Mouse (Mus musculus): ENCODE results near the gene Camta1. TPM values are rescaled to one million over a fixed set of nuclear protein-coding genes. Genes with fewer than 3 reads are reported as not detected.

Gene Camta1
- total RNA-seq, 2 experiments from 2014 or later: 66.1 to 84.1 TPM

DNA sequence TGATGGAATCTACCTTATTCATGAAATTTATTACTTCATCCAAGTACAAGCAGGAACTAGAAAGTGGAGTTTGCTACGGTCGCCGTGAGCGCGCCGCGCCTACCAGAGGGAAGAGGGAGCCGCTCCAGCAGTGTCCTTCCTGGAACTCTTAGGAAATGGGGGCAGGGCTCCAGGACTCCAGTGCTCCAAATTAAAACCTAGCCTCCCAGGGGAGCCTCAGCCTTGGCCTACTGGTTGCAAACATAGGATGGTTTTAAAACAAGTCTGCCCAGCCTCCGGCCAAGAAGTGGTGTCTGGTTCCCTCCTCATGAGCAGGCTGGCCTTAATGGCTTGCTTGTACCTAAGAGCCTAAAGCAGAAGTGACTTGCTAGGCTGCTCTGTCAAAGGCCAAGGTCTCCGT lies 108.4 kb downstream of the Camta1 start:
- peak; percentile 38 for DNase-seq
- intact Hi-C loops (cut with DNase I; ENCODE audit: low total_unique reads): no loop called here

- intact Hi-C loops (cut with DNase I; ENCODE audit: low total_unique reads): no loop called here
- no peak for DNase-seq
Observed at GRCm38 (mm10) chr4:151752551-151752950, 109.1 kb downstream of the Camta1 start.

- intact Hi-C loops (cut with DNase I; ENCODE audit: low total_unique reads): no loop called here
- DNase-seq: no peak
Observed at GRCm38 (mm10) chr4:151751270-151751945, 110.3 kb downstream of the Camta1 start.

- intact Hi-C loops (cut with DNase I; ENCODE audit: low total_unique reads): no loop called here
- DNase-seq: no peak
Observed at GRCm38 (mm10) chr4:151747723-151748122, 114.0 kb downstream of the Camta1 start.

DNA sequence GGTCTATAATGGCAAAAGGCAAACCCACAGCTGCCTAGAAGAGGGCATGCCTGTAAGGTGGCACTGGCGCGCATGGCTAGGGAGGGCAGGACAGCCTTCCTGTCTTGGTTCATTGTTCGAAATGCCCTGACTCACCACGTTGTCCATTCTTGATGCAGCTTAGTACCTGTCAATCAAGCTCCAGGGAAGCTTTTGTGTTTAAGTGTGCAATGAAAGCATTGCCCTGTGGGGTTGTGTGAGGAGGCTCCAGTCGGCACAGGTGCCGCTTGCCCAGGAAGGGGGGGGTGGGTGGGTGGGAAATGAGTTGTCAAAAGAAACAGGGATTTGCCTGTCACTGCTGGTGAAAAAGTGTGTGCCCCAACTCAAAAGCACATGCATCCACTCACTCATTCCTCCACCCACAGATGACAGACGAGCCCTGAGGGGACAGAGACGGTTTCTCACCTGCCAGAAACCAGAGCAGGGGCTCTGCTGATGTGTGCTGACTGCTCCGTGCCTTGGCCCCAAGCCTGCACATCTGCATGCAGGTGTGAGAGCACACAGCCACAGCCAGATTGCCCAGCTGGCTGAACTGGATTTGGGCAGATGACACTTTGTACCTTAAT lies 115.6 kb downstream of the Camta1 start:
- no peak for DNase-seq
- intact Hi-C loops (cut with DNase I; ENCODE audit: low total_unique reads): no loop called here

- no peak for DNase-seq
- intact Hi-C loops (cut with DNase I; ENCODE audit: low total_unique reads): no loop called here
Observed at GRCm38 (mm10) chr4:151741249-151742137, 120.2 kb downstream of the Camta1 start.

DNA sequence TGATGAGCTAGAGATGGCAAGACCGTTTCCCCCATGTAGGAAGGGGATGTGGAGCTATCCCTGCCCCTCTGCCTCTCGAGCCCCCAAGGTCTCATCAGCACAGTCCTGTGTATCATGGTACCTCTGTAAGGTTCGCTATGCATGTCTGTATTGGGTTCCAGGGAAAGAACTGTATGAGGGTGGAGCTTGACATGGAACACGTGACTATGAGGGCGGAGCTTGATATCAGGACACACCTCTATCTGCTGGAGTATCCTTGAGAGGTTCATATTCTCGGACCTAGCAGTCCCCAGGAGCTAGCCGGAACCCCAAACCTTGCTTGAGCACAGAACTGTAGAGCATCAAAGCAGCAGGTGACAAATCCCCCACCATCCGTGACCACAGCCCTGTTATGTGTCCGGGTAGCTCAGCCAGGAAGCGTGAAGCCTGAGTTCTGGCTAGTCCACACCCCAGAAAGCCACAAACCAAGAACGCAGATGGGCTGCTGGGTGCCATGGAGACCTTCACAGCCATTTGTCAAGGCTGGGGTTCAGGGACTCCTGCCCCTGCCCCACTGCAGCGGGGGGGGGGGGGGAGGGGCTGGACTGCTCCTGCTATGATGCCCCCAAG lies 122.2 kb downstream of the Camta1 start:
- no peak for DNase-seq
- intact Hi-C loops (cut with DNase I; ENCODE audit: low total_unique reads): no loop called here

GRCm38 (mm10) chr4:151738875-151739274 lies 122.8 kb downstream of the Camta1 start:
- intact Hi-C loops (cut with DNase I; ENCODE audit: low total_unique reads): no loop called here
- DNase-seq: no peak

DNA sequence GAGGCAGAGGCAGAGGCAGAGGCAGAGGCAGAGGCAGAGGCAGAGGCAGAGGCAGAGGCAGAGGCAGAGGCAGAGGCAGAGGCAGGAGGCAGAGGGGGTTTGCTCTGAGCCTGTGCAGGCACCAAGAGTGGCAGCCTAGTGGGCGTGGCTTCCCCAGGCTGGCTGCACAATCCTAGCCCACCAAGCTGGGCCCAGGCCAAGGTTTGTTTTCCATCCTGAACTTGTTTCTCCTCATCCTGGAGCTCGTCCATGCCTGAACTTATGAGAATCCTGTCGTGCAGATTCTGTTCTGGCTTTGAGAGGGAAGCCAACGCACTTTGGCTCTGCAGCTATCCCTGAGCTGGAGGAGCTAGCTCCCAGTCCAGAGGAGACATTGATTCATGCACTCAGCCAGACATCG lies 123.4 kb downstream of the Camta1 start:
- no peak for DNase-seq
- intact Hi-C loops (cut with DNase I; ENCODE audit: low total_unique reads): no loop called here

- intact Hi-C loops (cut with DNase I; ENCODE audit: low total_unique reads): no loop called here
- no peak for DNase-seq
Observed at GRCm38 (mm10) chr4:151732668-151733067, 129.0 kb downstream of the Camta1 start.

DNA sequence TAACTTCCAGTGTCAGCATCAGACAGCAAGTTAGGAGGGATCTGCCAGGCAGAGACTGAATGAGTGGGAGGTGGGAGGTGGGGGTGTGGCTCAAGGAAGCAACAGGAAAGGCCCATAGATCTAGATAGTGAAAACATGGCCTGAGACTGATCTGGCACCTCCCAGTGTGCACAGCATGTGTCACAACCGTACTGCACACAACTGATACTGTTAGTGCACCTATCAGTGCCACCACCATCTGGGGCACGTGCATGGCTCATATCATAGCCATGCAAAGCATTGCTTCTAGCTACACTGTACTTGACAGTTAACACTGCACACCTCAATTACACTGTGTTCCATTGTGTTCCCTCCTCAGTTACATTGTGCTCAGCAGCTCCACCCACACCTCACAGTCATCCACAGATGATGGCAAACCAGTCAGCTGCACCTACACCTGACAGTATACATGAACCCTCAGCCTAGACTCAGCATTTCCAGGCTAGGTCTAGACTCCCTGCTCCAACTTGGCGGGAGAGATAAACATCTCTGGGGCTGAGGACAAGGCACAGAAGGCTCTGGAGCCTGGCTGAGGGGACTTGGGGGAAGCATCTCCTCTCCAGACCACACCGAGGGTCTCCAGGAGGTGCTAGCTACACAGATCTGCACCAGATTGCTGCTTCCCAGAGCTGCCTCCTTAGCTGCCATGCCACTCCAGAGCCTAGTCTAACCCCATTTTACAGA lies 131.5 kb downstream of the Camta1 start:
- intact Hi-C loops (cut with DNase I; ENCODE audit: low total_unique reads): no loop called here
- DNase-seq: no peak

- intact Hi-C loops (cut with DNase I; ENCODE audit: low total_unique reads): no loop called here
- DNase-seq: no peak
Observed at GRCm38 (mm10) chr4:151729116-151729515, 132.6 kb downstream of the Camta1 start.

DNA sequence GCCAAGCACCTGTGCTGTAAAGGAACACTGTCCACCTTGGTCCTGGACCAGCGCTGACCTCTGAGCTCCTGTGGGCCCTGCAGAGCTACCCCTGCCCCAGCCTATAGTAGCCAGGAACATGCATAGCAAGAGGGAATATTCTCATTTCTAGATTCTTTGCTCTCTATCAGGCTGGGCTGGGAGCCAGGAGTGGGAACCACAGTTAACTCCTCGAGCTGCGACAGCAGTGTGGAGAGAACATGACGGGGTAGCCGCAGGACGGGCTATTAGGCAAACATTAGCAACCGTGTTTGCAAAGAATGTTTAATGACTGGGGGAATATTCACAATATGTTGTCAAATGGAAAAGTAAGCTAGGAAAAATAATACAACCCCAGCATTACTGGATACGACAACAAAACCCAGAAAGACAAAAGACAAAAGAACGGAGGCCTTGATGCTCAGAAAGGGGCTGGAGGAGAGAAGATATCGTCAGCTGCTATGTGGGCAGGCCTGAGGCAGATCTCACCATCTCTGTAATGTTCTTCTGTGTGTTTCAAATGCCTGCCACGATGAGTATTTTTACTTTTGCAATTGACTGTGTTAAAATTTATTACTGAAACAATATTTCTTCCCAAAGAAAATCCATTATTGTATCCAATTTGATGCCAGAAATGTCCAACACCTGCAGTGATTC lies 133.1 kb downstream of the Camta1 start:
- DNase-seq: no peak
- intact Hi-C loops (cut with DNase I; ENCODE audit: low total_unique reads): no loop called here

GRCm38 (mm10) chr4:151726396-151726795 lies 135.3 kb downstream of the Camta1 start:
- intact Hi-C loops (cut with DNase I; ENCODE audit: low total_unique reads): no loop called here
- no peak for DNase-seq

DNA sequence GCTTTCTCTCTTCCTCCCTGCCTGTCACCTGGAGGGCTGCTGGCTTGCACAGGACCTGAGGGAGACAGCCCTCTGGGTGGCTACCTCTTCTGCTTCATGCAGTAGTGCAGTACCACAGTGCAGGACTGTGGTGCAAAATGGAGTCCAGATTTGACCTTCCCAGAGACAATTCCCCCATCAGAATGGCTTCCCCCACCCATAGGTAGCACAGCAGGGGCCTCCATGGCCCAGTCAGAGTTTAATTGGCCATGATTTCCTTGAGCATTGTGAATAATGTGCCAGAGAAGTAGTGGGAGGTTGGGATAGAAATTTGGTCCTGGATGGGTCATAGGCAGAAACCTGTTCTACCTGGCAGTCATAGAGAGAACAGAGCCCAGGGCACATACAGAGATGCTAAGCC lies 136.8 kb downstream of the Camta1 start:
- intact Hi-C loops (cut with DNase I; ENCODE audit: low total_unique reads): no loop called here
- DNase-seq: no peak

DNA sequence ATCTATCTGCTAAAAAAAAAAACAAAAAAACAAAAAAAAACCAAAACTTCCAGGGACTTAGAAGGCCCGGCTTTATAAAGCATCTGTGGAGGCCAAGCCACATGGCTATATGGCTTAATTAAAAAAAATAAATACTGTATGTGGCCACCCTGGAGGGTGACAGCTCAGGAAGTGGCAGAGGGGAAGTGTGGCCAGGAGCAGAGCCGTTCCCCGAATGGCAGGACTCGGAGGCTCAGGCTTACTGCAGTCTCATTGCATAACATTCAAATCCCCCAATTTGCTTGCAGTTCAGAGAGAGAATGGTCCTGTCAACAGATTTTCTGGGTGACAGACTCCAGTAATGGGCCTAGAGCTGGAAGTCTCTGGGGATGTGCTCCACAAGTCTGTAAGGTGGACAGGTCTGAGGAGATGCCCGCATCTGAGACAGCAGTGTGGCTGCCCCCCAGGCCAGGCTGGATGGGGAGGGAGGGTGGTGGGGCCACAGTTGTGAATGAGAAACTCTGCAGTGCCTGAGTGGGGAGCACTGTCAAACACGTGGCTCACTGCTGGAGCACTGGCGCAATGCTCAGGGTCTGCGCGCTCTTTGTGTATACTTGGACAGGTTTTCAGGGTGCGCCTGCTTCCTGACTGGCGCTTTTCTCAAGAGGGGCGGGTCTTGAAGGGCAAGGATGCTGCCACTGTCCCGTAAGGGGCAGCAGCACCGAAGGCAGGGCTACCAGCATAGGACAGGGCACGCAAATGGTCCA lies 140.8 kb downstream of the Camta1 start:
- intact Hi-C loops (cut with DNase I; ENCODE audit: low total_unique reads): no loop called here
- no peak for DNase-seq

- intact Hi-C loops (cut with DNase I; ENCODE audit: low total_unique reads): no loop called here
- peak; percentile 23 for DNase-seq
Observed at GRCm38 (mm10) chr4:151718866-151719475, 142.7 kb downstream of the Camta1 start.

- intact Hi-C loops (cut with DNase I; ENCODE audit: low total_unique reads): no loop called here
- DNase-seq: no peak
Observed at GRCm38 (mm10) chr4:151717864-151718263, 143.8 kb downstream of the Camta1 start.

Measured in gastrocnemius, postnatal 14 days (tissue).